Mouse (Mus musculus) lung, postnatal 25 days (tissue): ENCODE measurements around the gene Podxl.

Experiments used
- DNase-seq: peaks from one replicate; pipeline ENCODE4 v3.0.0; 2022; ENCODE audit warnings: low spot score

Podxl gene

DNA sequence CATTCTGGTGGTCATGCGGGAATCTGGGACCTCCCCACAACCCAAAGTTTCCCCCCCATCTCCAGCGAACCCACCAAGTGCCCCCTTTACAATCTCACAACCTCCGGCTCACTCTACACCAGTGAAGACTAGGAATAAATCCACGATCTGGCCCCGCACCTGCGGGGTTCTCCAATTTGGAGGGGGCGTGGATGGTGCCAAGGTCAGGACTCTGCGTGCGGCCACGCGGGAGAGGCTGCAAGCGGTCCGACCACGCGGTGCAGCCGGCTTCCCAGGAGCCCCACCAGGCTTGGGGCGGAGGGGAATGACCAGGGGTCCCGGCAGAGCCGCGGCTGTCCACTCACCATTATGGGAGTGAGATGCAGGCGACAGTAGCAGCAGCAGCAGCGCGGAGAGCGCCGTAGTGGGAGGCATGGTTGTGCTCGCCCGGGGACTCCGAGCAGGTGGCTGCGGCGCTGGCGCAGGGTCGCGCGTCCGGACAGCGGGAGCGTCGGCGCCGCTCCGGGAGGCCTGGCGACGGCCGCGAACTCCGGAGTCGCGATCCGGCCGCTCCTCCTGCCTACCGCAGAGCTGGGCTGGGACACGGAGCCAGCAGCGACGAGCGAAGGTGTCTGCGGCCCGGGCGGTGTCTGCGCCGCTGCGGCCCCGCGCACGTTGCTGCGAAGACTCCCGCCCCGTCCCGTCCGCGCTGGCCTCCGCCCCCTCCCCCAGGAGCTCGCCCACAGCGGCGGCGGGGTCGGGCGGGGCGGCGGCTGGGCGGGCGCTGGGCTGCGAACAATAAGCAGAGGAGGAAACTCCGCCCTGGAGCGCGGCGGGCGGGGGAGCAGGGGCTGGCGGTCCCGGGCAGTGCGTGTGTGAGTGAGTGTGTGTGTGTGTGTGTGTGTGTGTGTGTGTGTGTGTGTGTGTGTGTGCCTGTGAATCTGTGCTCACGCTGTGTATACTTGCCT lies at the start of gene Podxl:
Gene Podxl, minus strand, starts transcription at position 747 of the 947 bp plus-strand sequence.
- DNase-seq = peak; percentile 86

DNA sequence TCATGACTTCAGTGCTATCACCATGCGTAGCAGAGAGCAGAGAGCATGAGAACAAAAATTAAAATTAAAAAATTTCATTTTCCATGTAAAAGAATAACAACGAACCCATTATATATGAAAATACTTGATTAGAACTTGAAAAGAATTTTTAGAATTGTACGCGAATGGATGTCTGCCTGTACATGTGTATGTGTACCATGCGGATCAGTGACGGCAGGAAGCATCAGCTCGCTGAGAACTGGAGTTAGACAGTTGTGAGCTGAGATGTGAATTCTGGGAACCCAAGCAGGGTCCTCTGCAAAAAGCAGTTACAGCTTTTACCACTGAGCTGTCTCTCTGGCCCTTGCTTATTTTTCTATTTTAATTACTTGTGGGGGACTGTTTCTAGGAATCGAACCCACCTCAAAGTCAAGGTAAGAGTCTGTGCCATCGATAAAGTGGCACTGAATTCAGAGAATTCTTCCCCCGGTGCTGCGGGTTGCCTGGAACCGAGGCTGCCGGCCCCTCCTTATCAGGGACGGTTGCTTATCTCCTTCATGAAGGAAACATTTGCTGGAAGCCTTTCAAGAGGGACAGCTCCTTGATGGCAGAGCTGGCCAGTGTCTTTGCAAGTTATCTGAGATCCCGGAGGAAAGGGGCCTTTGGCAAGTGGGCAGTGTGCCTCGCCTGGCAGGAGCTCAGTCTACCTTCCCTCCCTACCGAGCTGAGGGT lies 48.9 kb upstream of the Podxl start:
- peak; percentile 20 for DNase-seq

DNA sequence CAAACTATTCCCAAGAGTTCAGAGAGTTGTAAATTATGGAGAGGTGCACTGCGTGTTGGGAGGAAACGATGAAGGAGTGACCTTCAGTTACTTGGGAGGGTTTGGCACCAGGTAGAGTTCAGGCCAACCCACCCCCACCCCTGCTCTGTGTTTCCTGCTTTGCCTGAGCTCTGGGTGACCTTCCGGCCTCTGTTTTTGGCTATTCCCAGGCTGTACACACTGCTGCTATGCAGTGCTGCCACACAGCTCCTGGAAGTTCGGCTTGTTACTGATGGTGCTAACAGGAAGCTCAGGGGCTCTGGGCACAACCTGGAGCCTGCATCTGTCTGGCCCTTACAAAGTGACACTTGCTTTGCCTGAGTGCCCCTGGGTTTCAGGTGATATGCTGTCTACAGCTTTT lies 42.6 kb upstream of the Podxl start:
- no peak for DNase-seq

GRCm38 (mm10) chr6:31604629-31605265 lies 41.0 kb upstream of the Podxl start:
- no peak for DNase-seq

GRCm38 (mm10) chr6:31602489-31602888 lies 38.7 kb upstream of the Podxl start:
- DNase-seq = no peak

GRCm38 (mm10) chr6:31601131-31601530 lies 37.4 kb upstream of the Podxl start:
- no peak for DNase-seq

DNA sequence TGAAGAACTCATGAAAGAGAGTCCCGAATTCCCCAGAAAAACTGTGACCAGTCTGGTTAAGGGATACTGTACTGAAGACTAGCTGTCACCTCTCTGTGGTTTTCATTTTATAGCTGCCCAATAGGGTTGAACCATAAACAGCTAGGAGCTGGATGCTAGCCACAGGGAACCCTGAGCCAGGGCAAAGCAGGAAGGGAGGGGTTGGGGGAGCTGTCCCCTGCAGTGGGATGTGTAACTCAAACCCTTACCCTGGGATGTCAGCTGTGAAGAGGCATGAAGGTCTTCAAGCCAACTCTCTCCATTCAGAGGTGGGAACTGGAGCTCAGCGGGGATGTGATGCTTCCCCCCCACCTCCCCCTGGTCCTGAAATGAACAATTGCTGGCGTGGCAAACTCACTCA lies 36.1 kb upstream of the Podxl start:
- no peak for DNase-seq

DNA sequence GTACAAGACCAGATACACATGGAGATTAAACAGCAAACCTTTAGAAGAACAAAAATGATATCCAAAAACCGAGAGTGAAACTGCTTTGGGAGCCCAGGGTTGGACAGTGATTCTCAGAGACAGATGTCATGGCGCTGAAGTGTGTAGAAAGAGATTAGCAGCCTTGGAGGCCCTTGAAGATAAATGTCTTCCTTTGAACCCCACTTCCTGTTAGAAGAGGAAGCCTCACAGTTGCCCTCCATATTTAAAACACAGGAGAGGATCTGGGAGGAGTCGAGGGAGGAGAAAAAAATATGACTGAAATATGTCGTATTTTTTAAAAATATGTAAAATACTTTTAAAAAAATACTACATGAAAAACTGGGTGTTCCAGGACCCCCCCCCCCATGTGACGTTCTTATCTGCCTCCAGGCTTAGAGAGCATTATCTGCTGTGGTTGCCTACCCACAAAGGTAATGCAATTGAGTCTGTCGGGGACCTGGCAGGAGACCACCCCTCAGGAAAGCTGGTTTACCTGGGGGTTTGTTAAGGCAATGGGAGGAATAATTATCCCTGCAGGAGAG lies 34.6 kb upstream of the Podxl start:
- no peak for DNase-seq

- DNase-seq = no peak
These were observed 33.3 kb upstream of the Podxl start for GRCm38 (mm10) chr6:31597136-31597460.

DNA sequence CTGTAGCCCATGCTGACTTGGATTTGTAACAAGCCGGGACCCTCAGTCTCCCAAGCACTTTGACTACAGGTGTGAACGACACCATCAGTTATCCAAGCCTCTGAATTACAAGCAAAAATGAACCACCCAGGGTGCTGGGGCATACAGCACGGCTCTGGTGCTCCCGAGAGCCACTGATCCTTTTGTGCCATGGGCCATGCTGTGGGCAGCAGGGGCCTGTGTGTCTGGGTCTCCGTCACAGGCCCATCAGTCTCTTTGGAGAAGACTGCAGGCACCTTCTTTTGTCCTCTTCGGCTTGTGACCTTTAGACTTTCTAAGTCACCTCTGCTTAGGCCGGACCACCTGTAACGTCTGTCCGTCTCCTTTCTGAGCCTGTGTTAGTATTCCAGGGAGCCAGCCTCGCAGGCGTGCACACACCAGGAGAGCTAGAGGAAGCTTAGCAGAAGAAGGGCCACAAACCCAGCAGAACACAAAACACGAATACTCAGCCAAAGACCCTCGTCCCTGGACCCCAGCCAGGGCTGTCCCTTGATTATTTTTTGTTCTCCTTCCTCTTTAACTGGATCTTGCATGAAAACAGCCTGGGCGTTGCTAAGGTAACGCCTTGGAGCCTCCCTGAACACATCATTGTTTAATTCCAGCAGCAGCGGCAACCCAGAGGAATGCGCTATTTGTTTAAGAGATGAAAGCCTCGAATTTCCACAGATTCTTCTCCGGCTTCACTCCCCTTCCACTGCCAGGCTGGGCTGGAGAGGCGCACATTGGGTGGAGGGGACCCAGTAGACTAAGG lies 32.8 kb upstream of the Podxl start:
- DNase-seq = peak; percentile 46

GRCm38 (mm10) chr6:31592579-31593238 lies 28.9 kb upstream of the Podxl start:
- DNase-seq = peak; percentile 83

- DNase-seq = no peak
These were observed 28.3 kb upstream of the Podxl start for GRCm38 (mm10) chr6:31592128-31592527.

- no peak for DNase-seq
These were observed 27.9 kb upstream of the Podxl start for GRCm38 (mm10) chr6:31591676-31592075.

GRCm38 (mm10) chr6:31590754-31591153 lies 27.0 kb upstream of the Podxl start:
- DNase-seq = no peak

DNA sequence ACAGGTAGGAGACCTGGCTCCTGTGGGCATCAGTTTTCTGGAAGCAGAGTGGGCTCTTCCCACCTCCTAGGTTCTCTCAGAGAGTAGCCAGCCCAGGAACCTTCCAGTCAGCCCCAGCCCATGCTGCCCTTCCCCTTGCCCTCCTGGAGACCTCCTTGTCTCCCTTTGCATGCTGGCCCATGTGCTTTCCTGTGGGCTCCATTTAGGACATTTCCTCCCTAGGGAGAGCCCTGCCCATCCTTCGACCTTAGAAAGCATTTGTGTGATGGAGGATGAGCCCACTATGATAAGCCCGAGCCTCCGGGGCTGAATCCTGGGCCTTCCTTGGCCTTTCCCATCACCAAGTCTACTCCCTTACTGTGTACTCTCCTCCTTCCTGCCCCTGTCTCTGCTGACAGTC lies 25.5 kb upstream of the Podxl start:
- DNase-seq = no peak

- DNase-seq = peak; percentile 58
These were observed 23.9 kb upstream of the Podxl start for GRCm38 (mm10) chr6:31587655-31588054.

- DNase-seq = no peak
These were observed 22.3 kb upstream of the Podxl start for GRCm38 (mm10) chr6:31586127-31586526.

DNA sequence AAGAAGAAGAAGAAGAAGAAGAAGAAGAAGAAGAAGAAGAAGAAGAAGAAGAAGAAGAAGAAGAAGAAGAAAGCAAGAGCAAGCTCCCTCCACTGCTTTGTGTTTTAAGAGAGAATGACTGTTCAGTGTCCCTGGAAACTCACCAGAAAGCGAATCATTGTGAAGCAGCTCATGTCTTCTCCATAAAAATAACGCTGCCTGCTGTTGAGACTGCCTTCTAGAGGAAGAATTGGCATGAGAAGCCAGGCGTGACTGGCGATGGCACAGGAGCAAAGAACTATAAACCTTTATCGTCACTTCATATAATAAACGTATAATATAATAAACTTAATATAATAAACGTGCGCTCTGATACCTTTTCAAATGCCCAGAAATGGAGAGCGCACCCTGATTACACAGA lies 12.4 kb upstream of the Podxl start:
- no peak for DNase-seq

GRCm38 (mm10) chr6:31575063-31575462 lies 11.3 kb upstream of the Podxl start:
- DNase-seq = no peak

- DNase-seq = no peak
These were observed 7.7 kb upstream of the Podxl start for GRCm38 (mm10) chr6:31571459-31571858.

DNA sequence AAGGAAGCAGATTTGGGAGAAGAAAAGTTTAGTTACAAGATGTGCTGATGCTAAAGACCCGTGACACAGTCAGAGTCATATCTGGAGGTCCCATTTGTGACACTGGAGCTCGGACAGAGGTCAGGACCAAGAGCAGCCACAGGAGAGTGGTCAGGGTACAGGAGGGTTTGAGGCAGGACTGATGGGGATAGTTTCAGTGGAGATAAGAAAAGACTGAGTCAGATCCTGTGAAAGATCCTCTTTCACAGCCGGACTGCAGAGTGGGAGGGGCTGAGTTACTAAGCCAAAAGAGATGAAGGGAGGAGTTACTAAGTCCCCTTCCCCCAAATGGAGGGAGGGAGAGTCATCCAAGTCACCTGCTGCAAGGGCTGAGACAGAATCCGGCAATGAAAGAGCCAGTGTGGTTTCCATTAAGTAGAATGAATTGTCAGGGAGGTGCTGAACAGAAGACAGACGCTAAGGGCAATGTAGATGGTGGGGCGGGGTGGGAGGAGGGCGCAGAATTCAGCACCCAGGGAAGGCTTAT lies 4.4 kb upstream of the Podxl start:
- no peak for DNase-seq
